Comparison of ENCODE assay signal across 22 mouse cellular contexts in genomic region chr13:18334035-18334434, GRCm38 (mm10).
DNase-seq lines count a peak whose midpoint lies in the region; ATAC-seq and TF ChIP-seq lines count a peak whose summit lies in the region.
"Had no signal": no experiment of that assay in that cellular context is flagged by ENCODE, and none has a peak within 500 bp of the region (broad histone marks: within the 10 kb centered on the region; RNA-seq: fewer than 3 reads in every experiment).

No protein-coding gene starts in this region.

- WGBS in lung, postnatal 0 days = 77% methylated on average over 4 of the region's 4 CpGs

- H3K9ac ChIP-seq in lung, postnatal 0 days (replicated peaks; ENCODE audit: low read depth) = no peak overlapping the region
- H3K9ac ChIP-seq: embryonic facial prominence, embryonic 12.5 days; embryonic facial prominence, embryonic 15.5 days; forebrain, postnatal 0 days; hindbrain, embryonic 12.5 days had no signal

- no peaks in the 10 kb centered on the region for H3K27me3 ChIP-seq in lung, postnatal 0 days (replicated peaks; ENCODE audit: insufficient read depth, low read length)
- H3K27me3 ChIP-seq: embryonic facial prominence, embryonic 12.5 days; embryonic facial prominence, embryonic 15.5 days; hindbrain, embryonic 12.5 days had no signal

- H3K9me3 ChIP-seq in lung, postnatal 0 days (ENCODE audit: low read length) = no peaks in the 10 kb centered on the region
- H3K9me3 ChIP-seq: embryonic facial prominence, embryonic 12.5 days; embryonic facial prominence, embryonic 15.5 days; hindbrain, embryonic 12.5 days had no signal

- no peak for TF ChIP-seq EP300 in lung, postnatal 0 days (IDR thresholded peaks at IDR 0.05)

- no peaks in the 10 kb centered on the region for H3K36me3 ChIP-seq in lung, postnatal 0 days (ENCODE audit: insufficient read depth, low read length)
- H3K36me3 ChIP-seq: embryonic facial prominence, embryonic 12.5 days; embryonic facial prominence, embryonic 15.5 days; hindbrain, embryonic 12.5 days had no signal

- H3K4me2 ChIP-seq in lung, postnatal 0 days (replicated peaks; ENCODE audit: low read depth, low read length) = no peak overlapping the region
- H3K4me2 ChIP-seq: embryonic facial prominence, embryonic 12.5 days; embryonic facial prominence, embryonic 15.5 days; heart, embryonic 11.5 days; hindbrain, embryonic 12.5 days had no signal

- no peak overlapping the region for H3K4me3 ChIP-seq in lung, postnatal 0 days (ENCODE audit: low read depth, low read length)
- H3K4me3 ChIP-seq: embryonic facial prominence, embryonic 12.5 days; embryonic facial prominence, embryonic 15.5 days; gastrocnemius, adult 2 months; hindbrain, embryonic 12.5 days had no signal

- H3K27ac ChIP-seq in lung, postnatal 0 days (ENCODE audit: low read length) = no peak overlapping the region
- H3K27ac ChIP-seq: embryonic facial prominence, embryonic 12.5 days; embryonic facial prominence, embryonic 15.5 days; gastrocnemius, adult 2 months; hindbrain, embryonic 12.5 days had no signal

- peak; percentile 17 to 27 for DNase-seq in kidney, adult 8-10 months
- no peak for DNase-seq in kidney, adult 18-20 months
- peak; percentile 11 for DNase-seq in kidney, postnatal 14 days
- no peak for DNase-seq in kidney, postnatal 4 days
- peak; percentile 18 to 33 for DNase-seq in kidney, postnatal 36 days
- no peak for DNase-seq in lung, postnatal 0 days (ENCODE audit: low spot score)
- DNase-seq: adrenal gland, adult 2 months; adrenal gland, postnatal 14 days; cerebellum, adult 11 months; cerebellum, adult 2 months; cerebellum, adult 9-11 months; cerebellum, postnatal 25 days; forebrain, postnatal 0 days; gastrocnemius, adult 2 months; gastrocnemius, postnatal 14 days; heart, adult 11 months had no signal

- H3K4me1 ChIP-seq in lung, postnatal 0 days (ENCODE audit: insufficient read depth, low read depth, low read length) = no peaks in the 10 kb centered on the region
- H3K4me1 ChIP-seq: embryonic facial prominence, embryonic 15.5 days; hindbrain, embryonic 12.5 days had no signal

- no peak for ATAC-seq in lung, postnatal 0 days
- ATAC-seq: CD4-positive, CD25-positive, alpha-beta regulatory T cell, adult 4 months; forebrain, embryonic 14.5 days; forebrain, postnatal 0 days had no signal

- TF ChIP-seq CTCF in lung, postnatal 0 days (IDR thresholded peaks at IDR 0.05) = no peak

Comparison
In these comparisons a context has a peak if more than half of its experiments do, and no peak if none do; other contexts are left out.
1. DNase-seq: peak in kidney, adult 8-10 months (2 of 2), kidney, postnatal 14 days (single experiment) and kidney, postnatal 36 days (2 of 2); none in kidney, adult 18-20 months (single experiment), kidney, postnatal 4 days (0 of 2) and lung, postnatal 0 days (single experiment).